Mouse (Mus musculus): ENCODE measurements at regions not wholly inside any gene's neighbourhood (a gene's known extent, or its start where the extent isn't known, plus 50 kb on each side); places are given as distances from the start of the nearest gene placed in this dataset.

DNA sequence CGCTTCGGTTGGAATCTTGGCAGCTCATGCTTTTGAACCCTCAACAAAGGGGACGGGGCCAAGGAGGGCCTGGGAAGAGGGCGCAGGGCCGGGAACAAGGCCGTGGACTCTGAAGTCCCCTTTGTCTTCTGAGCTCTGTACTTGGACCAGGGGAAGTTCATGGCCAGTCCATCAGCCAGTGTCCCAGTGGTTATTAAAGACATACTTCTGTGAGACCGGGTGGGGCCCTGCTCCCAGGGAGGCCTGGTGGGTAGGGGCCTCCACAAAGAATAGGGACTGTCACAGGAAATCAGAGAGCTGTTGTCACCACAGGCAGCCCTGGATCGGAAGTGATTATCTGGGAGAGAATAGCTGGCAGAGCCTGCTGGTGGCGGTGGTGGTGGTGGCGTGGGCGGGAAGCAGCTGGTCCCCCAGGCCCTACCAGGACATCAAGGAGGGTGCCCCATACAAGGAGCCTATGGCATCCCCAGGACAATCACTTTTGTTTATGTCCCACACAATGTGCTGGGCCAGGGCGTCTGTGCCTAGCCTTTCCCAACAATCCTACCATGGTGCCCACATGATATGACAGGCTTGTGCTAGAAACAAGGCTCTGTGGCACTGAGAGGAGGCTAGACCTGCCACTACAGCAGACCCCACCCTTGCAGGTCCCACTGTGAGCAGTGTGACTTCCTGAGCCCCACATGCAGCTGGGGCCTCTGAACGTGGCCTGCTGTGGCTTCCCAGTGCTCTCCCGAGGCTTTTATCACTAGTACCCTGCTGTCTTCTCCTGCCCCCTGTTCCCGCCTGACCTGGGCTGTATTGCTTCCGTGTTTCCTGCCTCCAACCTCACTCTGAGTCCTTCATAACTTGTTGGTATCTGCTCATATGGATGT, 96.0 kb upstream of the 1700021F07Rik start:
- no peak for TF ChIP-seq POLR2A (IDR thresholded peaks at IDR 0.05; ENCODE audit: extremely low read depth, insufficient read depth, low read length)
- TF ChIP-seq CTCF (IDR thresholded peaks at IDR 0.05; ENCODE audit: extremely low read depth, insufficient read depth, low read length) = no peak
